Mouse (Mus musculus) CH12.LX (cell line): ENCODE results near the gene Milr1. TPM values are rescaled to one million over a fixed set of nuclear protein-coding genes. Genes with fewer than 3 reads are reported as not detected.

Experiments used
- DNase-seq: peaks from one replicate; pipeline ENCODE4 v3.0.0-alpha.2; 2013; ENCODE audit errors: extremely low read depth
- H3K27ac ChIP-seq: 2 replicates; pipeline ENCODE4 v1.5.1; 2012; ENCODE audit warnings: low read depth, mild to moderate bottlenecking, control low read depth, moderate library complexity; ENCODE audit not compliant: insufficient read depth
- H3K27me3 ChIP-seq: replicated peaks from 2 replicates; pipeline ENCODE3; 2012; ENCODE audit warnings: inconsistent platforms
- H3K36me3 ChIP-seq, 2 experiments: replicated peaks in 1 of 2; 2 replicates each; pipeline versions ENCODE3 to v1.6.1; 2012; ENCODE audit warnings: inconsistent platforms in 1 of 2, low read length in 1 of 2, mild to moderate bottlenecking in 1 of 2, mixed read lengths in 1 of 2, moderate library complexity in 1 of 2; ENCODE audit not compliant: control insufficient read depth in 1 of 2, insufficient read depth in 1 of 2
- H3K4me1 ChIP-seq, 2 experiments: 2 replicates each; pipeline ENCODE4 v1.6.1; 2012; ENCODE audit warnings: inconsistent platforms in 1 of 2, moderate library complexity in 1 of 2; ENCODE audit not compliant: insufficient read depth in 2 of 2, control insufficient read depth in 1 of 2
- H3K4me2 ChIP-seq: 2 replicates; pipeline ENCODE4 v1.6.1; 2012; ENCODE audit warnings: low read depth, mild to moderate bottlenecking, control low read depth; ENCODE audit not compliant: poor library complexity, insufficient read depth, severe bottlenecking
- H3K4me3 ChIP-seq, 3 experiments: fragments of 150-350 bp in 1 of 3; sonication (generic) in 1 of 3; replicated peaks in 1 of 3; 2 replicates each; pipeline versions ENCODE3 to v1.5.1; 2011 to 2012; ENCODE audit warnings: low read depth in 2 of 3, low read length in 2 of 3, mild to moderate bottlenecking in 2 of 3, moderate library complexity in 2 of 3, control low read depth in 1 of 3, improper control_type of control experiment in 1 of 3, inconsistent platforms in 1 of 3, mixed read lengths in 1 of 3; ENCODE audit not compliant: poor library complexity in 1 of 3
- H3K79me2 ChIP-seq: replicated peaks from 2 replicates; pipeline ENCODE4 v1.6.1; 2012; ENCODE audit warnings: mild to moderate bottlenecking, moderate library complexity; ENCODE audit not compliant: control insufficient read depth, poor library complexity, insufficient read depth, severe bottlenecking; ENCODE audit errors: extremely low read depth
- H3K9ac ChIP-seq: 2 replicates; pipeline ENCODE4 v1.6.1; 2012; ENCODE audit warnings: low read depth, mild to moderate bottlenecking, control low read depth, moderate library complexity; ENCODE audit not compliant: insufficient read depth
- H3K9me3 ChIP-seq: replicated peaks from 2 replicates; pipeline ENCODE3; 2012; ENCODE audit warnings: low read length, inconsistent platforms, mixed read lengths
- BHLHE40 ChIP-seq: IDR thresholded peaks from 2 replicates; pipeline ENCODE4 v1.6.1; 2011; ENCODE audit warnings: mild to moderate bottlenecking, low read depth, low read length, improper control_type of control experiment
- CHD1 ChIP-seq: IDR thresholded peaks from 2 replicates; pipeline ENCODE4 v1.6.1; 2012; ENCODE audit warnings: low read depth, low read length, improper control_type of control experiment, inconsistent platforms
- CHD2 ChIP-seq: IDR thresholded peaks from 2 replicates; pipeline ENCODE4 v1.6.1; 2011; ENCODE audit warnings: low read length, improper control_type of control experiment
- CTCF ChIP-seq, 2 experiments: IDR thresholded peaks in 1 of 2; conservative IDR thresholded peaks in 1 of 2; 2 replicates each; pipeline ENCODE4 v1.5.1; 2011 to 2012; ENCODE audit warnings: low read depth in 2 of 2, low read length in 2 of 2, improper control_type of control experiment in 1 of 2, inconsistent platforms in 1 of 2, mild to moderate bottlenecking in 1 of 2, moderate library complexity in 1 of 2
- E2F4 ChIP-seq: IDR thresholded peaks from 2 replicates; pipeline ENCODE4 v1.6.1; 2011; ENCODE audit warnings: low read depth, low read length, improper control_type of control experiment; ENCODE audit not compliant: insufficient replicate concordance
- ELF1 ChIP-seq: IDR thresholded peaks from 2 replicates; pipeline ENCODE4 v1.6.1; 2014; ENCODE audit warnings: low read depth, mild to moderate bottlenecking, inconsistent platforms, low read length, improper control_type of control experiment
- EP300 ChIP-seq: IDR thresholded peaks from 2 replicates; pipeline ENCODE4 v1.6.1; 2011; ENCODE audit warnings: low read length, improper control_type of control experiment
- ETS1 ChIP-seq: conservative IDR thresholded peaks from 2 replicates; pipeline ENCODE4 v1.6.1; 2012; ENCODE audit warnings: low read depth, mild to moderate bottlenecking, inconsistent platforms, low read length, improper control_type of control experiment, moderate library complexity
- GABPA ChIP-seq: IDR thresholded peaks from 2 replicates; pipeline ENCODE4 v1.6.1; 2012; ENCODE audit warnings: low read depth, low read length, improper control_type of control experiment, inconsistent platforms; ENCODE audit not compliant: insufficient replicate concordance
- HCFC1 ChIP-seq: IDR thresholded peaks from 2 replicates; pipeline ENCODE4 v1.6.1; 2012; ENCODE audit warnings: low read depth, mild to moderate bottlenecking, inconsistent platforms, low read length, improper control_type of control experiment
- IRF4 ChIP-seq: IDR thresholded peaks from 2 replicates; pipeline ENCODE4 v1.6.1; 2014; ENCODE audit warnings: low read depth, mild to moderate bottlenecking, inconsistent platforms, low read length, improper control_type of control experiment
- JUN ChIP-seq: IDR thresholded peaks from 2 replicates; pipeline ENCODE4 v1.6.1; 2011; ENCODE audit warnings: low read depth, mild to moderate bottlenecking, low read length, improper control_type of control experiment, moderate library complexity; ENCODE audit not compliant: insufficient read depth
- JUND ChIP-seq: conservative IDR thresholded peaks from 2 replicates; pipeline ENCODE4 v1.6.1; 2011; ENCODE audit warnings: low read depth, low read length, improper control_type of control experiment
- KAT2A ChIP-seq: IDR thresholded peaks from 2 replicates; pipeline ENCODE4 v1.6.1; 2012; ENCODE audit warnings: low read length, improper control_type of control experiment, inconsistent platforms; ENCODE audit not compliant: insufficient replicate concordance
- MAFK ChIP-seq: IDR thresholded peaks from 2 replicates; pipeline ENCODE4 v1.6.1; 2011; ENCODE audit warnings: low read length, improper control_type of control experiment; ENCODE audit not compliant: insufficient replicate concordance
- MAX ChIP-seq: IDR thresholded peaks from 2 replicates; pipeline ENCODE4 v1.6.1; 2011; ENCODE audit warnings: low read length, improper control_type of control experiment
- MAZ ChIP-seq: IDR thresholded peaks from 2 replicates; pipeline ENCODE4 v1.6.1; 2012; ENCODE audit warnings: low read depth, mild to moderate bottlenecking, inconsistent platforms, low read length, improper control_type of control experiment, moderate library complexity
- MEF2A ChIP-seq: IDR thresholded peaks from 2 replicates; pipeline ENCODE4 v1.6.1; 2014; ENCODE audit warnings: low read depth, mild to moderate bottlenecking, inconsistent platforms, low read length, improper control_type of control experiment, borderline replicate concordance
- MXI1 ChIP-seq: IDR thresholded peaks from 2 replicates; pipeline ENCODE4 v1.6.1; 2011; ENCODE audit warnings: mild to moderate bottlenecking, low read depth, low read length, improper control_type of control experiment
- MYC ChIP-seq: IDR thresholded peaks from 2 replicates; pipeline ENCODE4 v1.6.1; 2011; ENCODE audit warnings: low read depth, mild to moderate bottlenecking, improper control_type of control experiment, low read length
- NELFE ChIP-seq: IDR thresholded peaks from 2 replicates; pipeline ENCODE4 v1.6.1; 2011; ENCODE audit warnings: low read depth, low read length, improper control_type of control experiment
- NRF1 ChIP-seq: IDR thresholded peaks from 2 replicates; pipeline ENCODE4 v1.6.1; 2014; ENCODE audit warnings: low read depth, mild to moderate bottlenecking, inconsistent platforms, low read length, improper control_type of control experiment, moderate library complexity
- PAX5 ChIP-seq: IDR thresholded peaks from 2 replicates; pipeline ENCODE4 v1.6.1; 2012; ENCODE audit warnings: low read length, inconsistent platforms, mixed read lengths
- POLR2A ChIP-seq: IDR thresholded peaks from 2 replicates; pipeline ENCODE4 v1.6.1; 2011; ENCODE audit warnings: low read depth, mild to moderate bottlenecking, improper control_type of control experiment, low read length
- POLR2AphosphoS2 ChIP-seq: IDR thresholded peaks from 2 replicates; pipeline ENCODE4 v1.6.1; 2011; ENCODE audit warnings: low read depth, low read length, improper control_type of control experiment
- RAD21 ChIP-seq: IDR thresholded peaks from 2 replicates; pipeline ENCODE4 v1.6.1; 2011; ENCODE audit warnings: low read depth, mild to moderate bottlenecking, low read length, improper control_type of control experiment, moderate library complexity
- RCOR1 ChIP-seq: conservative IDR thresholded peaks from 2 replicates; pipeline ENCODE4 v1.6.1; 2012; ENCODE audit warnings: low read depth, mild to moderate bottlenecking, inconsistent platforms, low read length, improper control_type of control experiment
- SIN3A ChIP-seq: IDR thresholded peaks from 2 replicates; pipeline ENCODE4 v1.6.1; 2012; ENCODE audit warnings: low read length, improper control_type of control experiment, inconsistent platforms
- SMC3 ChIP-seq: IDR thresholded peaks from 2 replicates; pipeline ENCODE4 v1.6.1; 2011; ENCODE audit warnings: low read depth, low read length, improper control_type of control experiment
- TBP ChIP-seq: conservative IDR thresholded peaks from 2 replicates; pipeline ENCODE4 v1.6.1; 2011; ENCODE audit warnings: low read depth, low read length, improper control_type of control experiment
- TCF12 ChIP-seq: IDR thresholded peaks from 2 replicates; pipeline ENCODE4 v1.6.1; 2014; ENCODE audit warnings: low read depth, mild to moderate bottlenecking, inconsistent platforms, low read length, improper control_type of control experiment
- UBTF ChIP-seq: IDR thresholded peaks from 2 replicates; pipeline ENCODE4 v1.6.1; 2012; ENCODE audit warnings: low read depth, mild to moderate bottlenecking, inconsistent platforms, low read length, improper control_type of control experiment, moderate library complexity
- USF1 ChIP-seq: IDR thresholded peaks from 2 replicates; pipeline ENCODE4 v1.6.1; 2014; ENCODE audit warnings: low read depth, mild to moderate bottlenecking, inconsistent platforms, low read length, improper control_type of control experiment
- USF2 ChIP-seq: conservative IDR thresholded peaks from 2 replicates; pipeline ENCODE4 v1.6.1; 2011; ENCODE audit warnings: low read depth, low read length, improper control_type of control experiment
- ZC3H11A ChIP-seq: IDR thresholded peaks from 2 replicates; pipeline ENCODE4 v1.6.1; 2012; ENCODE audit warnings: low read depth, mild to moderate bottlenecking, inconsistent platforms, low read length, improper control_type of control experiment
- ZKSCAN1 ChIP-seq: IDR thresholded peaks from 2 replicates; pipeline ENCODE4 v1.6.1; 2012; ENCODE audit warnings: low read depth, inconsistent platforms, low read length, improper control_type of control experiment, borderline replicate concordance
- ZMIZ1 ChIP-seq: IDR thresholded peaks from 2 replicates; pipeline ENCODE4 v1.6.1; 2012; ENCODE audit warnings: low read depth, mild to moderate bottlenecking, inconsistent platforms, low read length, improper control_type of control experiment
- ZNF384 ChIP-seq: IDR thresholded peaks from 2 replicates; pipeline ENCODE4 v1.6.1; 2012; ENCODE audit warnings: low read depth, low read length, improper control_type of control experiment, inconsistent platforms
- dilution Hi-C: fragments of 300-500 bp; cut with MboI; formaldehyde crosslinking; loops from 2 replicates; pipeline ENCODE4 v1.14.3; 2020; ENCODE audit warnings: low sequenced_read_pairs; ENCODE audit not compliant: extremely low pct_unique_long_range_greater_than_20kb, extremely low pct_ligation_motif_present
- in situ Hi-C: fragments of 300-500 bp; cut with MboI; formaldehyde crosslinking; loops from 3 replicates; pipeline ENCODE4 v1.14.3; 2019; ENCODE audit warnings: low sequenced_read_pairs, low pct_ligation_motif_present, low pct_unique_long_range_greater_than_20kb, mixed read lengths
- polyA plus RNA-seq: library from polyadenylated mRNA; unstranded; fragments of >175 nt; gene quantifications from 2 replicates; pipeline ENCODE4 v1.2.1, GENCODE M21; 2012; ENCODE audit warnings: low read depth; ENCODE audit not compliant: insufficient read length
- total RNA-seq, 2 experiments: library from RNA; depleted of rRNA; stranded (reverse); fragments of 300-350 nt in 1 of 2; fragments of >200 nt in 1 of 2; gene quantifications; 2 replicates each; pipeline ENCODE4 v1.2.3; 2012 to 2014

The Milr1 gene
- total and polyA plus RNA-seq, 3 experiments, result 22.0 to 41.2 (median 35.4) TPM

DNA sequence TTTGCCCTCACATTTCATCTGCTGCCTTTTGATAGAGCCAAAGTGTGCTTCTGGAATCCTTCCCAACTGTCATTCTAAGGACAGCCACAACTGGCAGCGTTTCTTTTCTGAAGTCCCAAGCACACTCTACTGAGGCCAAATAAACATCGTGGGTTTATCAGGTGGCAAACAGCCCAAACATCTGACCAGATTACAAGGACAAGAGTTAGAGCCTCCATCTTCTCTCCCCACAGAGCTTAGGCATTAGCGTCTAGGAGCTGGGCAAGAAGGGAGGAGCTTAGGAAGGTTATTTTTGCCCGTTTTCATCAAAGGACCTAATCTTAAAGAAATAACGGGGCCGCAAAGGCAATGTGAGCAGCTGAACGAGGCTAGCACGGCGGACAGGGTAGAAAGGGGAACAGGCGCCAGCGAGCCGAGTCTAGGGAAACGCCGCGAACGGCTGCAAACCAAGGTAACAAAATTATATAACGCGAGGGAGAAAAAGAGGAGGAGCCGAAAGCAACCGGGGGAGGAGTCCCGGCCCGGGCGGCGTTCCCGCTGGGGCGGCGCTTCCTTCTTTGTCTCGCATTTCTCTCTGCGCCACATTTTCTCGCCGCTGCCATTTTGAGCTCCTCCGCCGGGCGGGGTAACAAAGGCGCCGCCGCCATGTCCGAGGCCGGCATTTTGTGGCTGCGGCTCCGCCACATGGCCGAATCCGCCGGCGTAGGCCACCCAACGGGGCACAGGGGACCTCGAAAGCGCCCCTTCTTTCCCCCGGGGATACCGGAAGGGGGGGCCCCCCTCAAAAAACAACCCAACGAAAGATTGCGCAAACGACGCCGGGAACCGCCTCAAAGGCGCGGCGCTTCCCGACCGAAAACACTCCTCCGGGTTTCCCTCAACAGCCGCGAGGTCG lies 36.4 kb downstream of the Milr1 start:
- TF ChIP-seq MEF2A, result no peak; the same call in 1 of the 2 replicates
- TF ChIP-seq MXI1, result peak; percentile 41
- TF ChIP-seq BHLHE40, result no peak
- no peak; the same call in 1 of the 2 replicates for TF ChIP-seq MAX
- no peak for TF ChIP-seq USF1
- TF ChIP-seq SIN3A, result no peak; the same call in 1 of the 2 replicates
- TF ChIP-seq RAD21, result no peak
- peak; percentile 64; the same call in 1 of the 2 replicates for TF ChIP-seq MYC
- no peak for TF ChIP-seq ZKSCAN1
- peak; percentile 76 for TF ChIP-seq NRF1
- TF ChIP-seq JUN, result no peak
- TF ChIP-seq EP300, result no peak
- no peak; the same call in 1 of the 2 replicates for TF ChIP-seq IRF4
- TF ChIP-seq E2F4, result no peak
- TF ChIP-seq TCF12, result peak; percentile 87
- no peak for TF ChIP-seq KAT2A
- TF ChIP-seq HCFC1, result peak; percentile 66; the same call in 1 of the 2 replicates
- TF ChIP-seq CHD1, result no peak; the same call in 1 of the 2 replicates
- TF ChIP-seq SMC3, result no peak
- TF ChIP-seq POLR2A, result peak; percentile 61
- TF ChIP-seq ELF1, result peak; percentile 82
- no peak for TF ChIP-seq PAX5
- no peak for TF ChIP-seq ZNF384
- TF ChIP-seq JUND, result no peak
- 0 out of 2 replicates have a peak, but pooled peaks have one; percentile 6 for TF ChIP-seq ZMIZ1
- no peak for TF ChIP-seq ETS1
- no peak for TF ChIP-seq GABPA
- peak; percentile 81 for TF ChIP-seq TBP
- no peak for TF ChIP-seq USF2
- TF ChIP-seq POLR2AphosphoS2, result peak; percentile 66; the same call in 1 of the 2 replicates
- no peak for TF ChIP-seq MAZ
- no peak for TF ChIP-seq RCOR1
- TF ChIP-seq UBTF, result no peak
- no peak for TF ChIP-seq CTCF (conservative IDR thresholded peaks at IDR 0.05 in 1 of 2, IDR thresholded peaks at IDR 0.05 in 1 of 2; ENCODE audit: low read depth in 2 of 2, low read length in 2 of 2)
- TF ChIP-seq NELFE, result no peak; the same call in 1 of the 2 replicates
- TF ChIP-seq CHD2, result no peak
- TF ChIP-seq MAFK, result no peak
- no peak for TF ChIP-seq ZC3H11A
- no peaks in the 10 kb centered on the region for H3K9me3 ChIP-seq
- H3K4me2 ChIP-seq, result peak overlapping the region; percentile 40
- peak overlapping the region; percentile 87 for H3K27ac ChIP-seq
- dilution Hi-C loops, result no loop called here
- in situ Hi-C loops, result no loop called here
- peak overlapping the region; percentile 100 for H3K9ac ChIP-seq
- DNase-seq, result peak; percentile 92
- peaks cover 65% of the 10 kb centered on the region for H3K79me2 ChIP-seq
- H3K36me3 ChIP-seq, result peaks cover 44 to 61% of the 10 kb centered on the region in 2 experiments
- peak overlapping the region; percentile 80 to 97 (median 80) for H3K4me3 ChIP-seq
- peaks cover 0 to 61% of the 10 kb centered on the region in 2 experiments; a peak in 2 of 4 replicates for H3K4me1 ChIP-seq
- no peaks in the 10 kb centered on the region for H3K27me3 ChIP-seq
